ENCODE assay signal across 8 mouse cellular contexts in the genomic region with DNA sequence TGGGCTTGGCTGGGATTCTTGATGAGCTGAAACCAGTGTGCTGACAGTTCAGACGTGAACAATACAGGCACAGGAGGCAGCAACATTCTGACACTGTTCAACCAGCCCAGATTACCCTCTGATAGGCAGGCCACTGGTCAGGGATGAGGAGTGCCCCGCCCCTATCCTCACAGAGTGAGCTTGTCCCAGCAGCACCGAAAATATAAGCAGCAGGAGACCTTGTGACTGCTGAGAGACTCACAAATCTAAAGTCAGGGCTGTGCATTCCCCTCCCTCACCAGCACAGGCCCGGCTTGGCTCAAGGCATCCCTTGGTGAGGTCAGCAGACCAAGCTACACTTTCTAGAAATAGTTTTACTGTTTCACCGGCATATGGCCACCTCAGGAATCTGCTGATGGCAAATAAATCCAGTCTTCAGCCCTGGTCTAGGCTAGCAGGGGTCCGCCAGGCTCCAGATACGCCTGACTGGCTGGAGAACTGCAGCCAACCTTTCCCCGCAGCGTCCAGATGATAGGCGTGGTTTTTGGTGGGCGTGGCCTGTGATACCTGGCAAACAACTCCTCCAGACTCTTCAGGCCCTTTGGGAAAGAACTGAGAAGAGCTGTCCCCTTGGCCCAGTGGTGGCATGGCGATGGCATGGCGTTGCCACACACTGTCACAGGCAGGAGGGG.
A peak's percentile ranks its signal among the peaks of the same experiment; 100 is the strongest.
DNase-seq lines count a peak whose midpoint lies in the region; ATAC-seq and TF ChIP-seq lines count a peak whose summit lies in the region.
"Had no signal": no experiment of that assay in that cellular context is flagged by ENCODE, and none has a peak within 500 bp of the region (broad histone marks: within the 10 kb centered on the region; RNA-seq: fewer than 3 reads in every experiment).

No protein-coding gene starts in this region.

- H3K4me1 ChIP-seq in CH12.LX (ENCODE audit: control insufficient read depth in 1 of 2, insufficient read depth in 2 of 2) = peaks cover 3 to 18% of the 10 kb centered on the region in 2 experiments
- peaks cover 34% of the 10 kb centered on the region for H3K4me1 ChIP-seq in hindbrain, embryonic 12.5 days
- H3K4me1 ChIP-seq in limb, embryonic 13.5 days = peaks cover 24% of the 10 kb centered on the region

- dilution Hi-C loops in CH12.LX (cut with MboI; ENCODE audit: extremely low pct_ligation_motif_present, extremely low pct_unique_long_range_greater_than_20kb, low sequenced_read_pairs) = no loop called here

- H3K27me3 ChIP-seq in CH12.LX (replicated peaks) = peaks cover 10% of the 10 kb centered on the region
- peaks cover 3% of the 10 kb centered on the region for H3K27me3 ChIP-seq in hindbrain, embryonic 12.5 days
- peaks cover under 1% of the 10 kb centered on the region; the same call in 1 of the 2 replicates for H3K27me3 ChIP-seq in limb, embryonic 13.5 days

- H3K36me3 ChIP-seq in CH12.LX (replicated peaks in 1 of 2; ENCODE audit: control insufficient read depth in 1 of 2, insufficient read depth in 1 of 2, low read length in 1 of 2) = no peaks in the 10 kb centered on the region
- no peaks in the 10 kb centered on the region for H3K36me3 ChIP-seq in hindbrain, embryonic 12.5 days
- no peaks in the 10 kb centered on the region for H3K36me3 ChIP-seq in limb, embryonic 13.5 days

- TF ChIP-seq CTCF in CH12.LX (conservative IDR thresholded peaks at IDR 0.05 in 1 of 2, IDR thresholded peaks at IDR 0.05 in 1 of 2; ENCODE audit: low read depth in 2 of 2, low read length in 2 of 2) = no peak

- peak overlapping the region; percentile 0; the same call in 1 of the 2 replicates for H3K4me2 ChIP-seq in CH12.LX (ENCODE audit: insufficient read depth, low read depth, poor library complexity, severe bottlenecking)
- H3K4me2 ChIP-seq in hindbrain, embryonic 12.5 days (replicated peaks) = no peak overlapping the region
- H3K4me2 ChIP-seq in limb, embryonic 13.5 days (replicated peaks) = no peak overlapping the region

- TF ChIP-seq POLR2A in CH12.LX (IDR thresholded peaks at IDR 0.05; ENCODE audit: low read depth, low read length) = no peak

- in situ Hi-C loops in CH12.LX (cut with MboI; ENCODE audit: low pct_ligation_motif_present, low pct_unique_long_range_greater_than_20kb, low sequenced_read_pairs) = no loop called here

- H3K79me2 ChIP-seq in CH12.LX (replicated peaks; ENCODE audit: control insufficient read depth, extremely low read depth, insufficient read depth, poor library complexity, severe bottlenecking) = no peaks in the 10 kb centered on the region

- no peaks in the 10 kb centered on the region for H3K9me3 ChIP-seq in CH12.LX (replicated peaks; ENCODE audit: low read length)
- H3K9me3 ChIP-seq in hindbrain, embryonic 12.5 days (replicated peaks) = no peaks in the 10 kb centered on the region
- no peaks in the 10 kb centered on the region for H3K9me3 ChIP-seq in limb, embryonic 13.5 days

- 17% methylated on average over 13 of the region's 13 CpGs for WGBS in hindbrain, embryonic 12.5 days
- 15% methylated on average over 13 of the region's 13 CpGs for WGBS in limb, embryonic 13.5 days

- H3K9ac ChIP-seq in CH12.LX (ENCODE audit: insufficient read depth, low read depth) = no peak overlapping the region
- no peak overlapping the region for H3K9ac ChIP-seq in hindbrain, embryonic 12.5 days
- no peak overlapping the region for H3K9ac ChIP-seq in limb, embryonic 13.5 days
- H3K9ac ChIP-seq: liver, embryonic 14.5 days had no signal

- H3K4me3 ChIP-seq in CH12.LX (replicated peaks in 1 of 3; ENCODE audit: low read depth in 2 of 3, low read length in 2 of 3, poor library complexity in 1 of 3) = no peak overlapping the region
- H3K4me3 ChIP-seq in hindbrain, embryonic 12.5 days = no peak overlapping the region
- no peak overlapping the region for H3K4me3 ChIP-seq in limb, embryonic 13.5 days

- H3K27ac ChIP-seq in CH12.LX (ENCODE audit: insufficient read depth, low read depth) = no peak overlapping the region
- H3K27ac ChIP-seq in hindbrain, embryonic 12.5 days = no peak overlapping the region
- no peak overlapping the region; the same call in 1 of the 2 replicates for H3K27ac ChIP-seq in limb, embryonic 13.5 days
- H3K27ac ChIP-seq: liver, embryonic 14.5 days had no signal

- TF ChIP-seq RAD21 in CH12.LX (IDR thresholded peaks at IDR 0.05; ENCODE audit: low read depth, low read length) = no peak

- no peak for TF ChIP-seq EP300 in CH12.LX (IDR thresholded peaks at IDR 0.05; ENCODE audit: low read length)

- no peak for DNase-seq in CH12.LX (ENCODE audit: extremely low read depth)
- DNase-seq in WW6 (ENCODE audit: low read depth, low spot score) = peak; percentile 16
- no peak for DNase-seq in right cerebral cortex, adult 18-20 months
- DNase-seq in adrenal gland, adult 18-20 months (ENCODE audit: low spot score in 2 of 2) = no peak
- DNase-seq in adrenal gland, postnatal 14 days = no peak

- ATAC-seq in hindbrain, embryonic 12.5 days (ENCODE audit: low FRiP score) = peak; percentile 44
- ATAC-seq in limb, embryonic 13.5 days (ENCODE audit: low FRiP score, low read depth) = peak; percentile 62

TF ChIP-seq in CH12.LX, 34 proteins besides CTCF, POLR2A, EP300 and RAD21:
- no peak for TF ChIP-seq TCF12 (IDR thresholded peaks at IDR 0.05; ENCODE audit: low read depth, low read length)
- no peak for TF ChIP-seq CHD2 (IDR thresholded peaks at IDR 0.05; ENCODE audit: low read length)
- TF ChIP-seq ZKSCAN1 (IDR thresholded peaks at IDR 0.05; ENCODE audit: borderline replicate concordance, low read depth, low read length) = no peak
- TF ChIP-seq IRF4 (IDR thresholded peaks at IDR 0.05; ENCODE audit: low read depth, low read length) = no peak
- TF ChIP-seq NRF1 (IDR thresholded peaks at IDR 0.05; ENCODE audit: low read depth, low read length) = no peak
- TF ChIP-seq MYC (IDR thresholded peaks at IDR 0.05; ENCODE audit: low read depth, low read length) = no peak
- TF ChIP-seq BHLHE40 (IDR thresholded peaks at IDR 0.05; ENCODE audit: low read depth, low read length) = no peak
- no peak for TF ChIP-seq ETS1 (conservative IDR thresholded peaks at IDR 0.05; ENCODE audit: low read depth, low read length)
- TF ChIP-seq E2F4 (IDR thresholded peaks at IDR 0.05; ENCODE audit: insufficient replicate concordance, low read depth, low read length) = no peak
- no peak for TF ChIP-seq KAT2A (IDR thresholded peaks at IDR 0.05; ENCODE audit: insufficient replicate concordance, low read length)
- no peak for TF ChIP-seq USF2 (conservative IDR thresholded peaks at IDR 0.05; ENCODE audit: low read depth, low read length)
- TF ChIP-seq UBTF (IDR thresholded peaks at IDR 0.05; ENCODE audit: low read depth, low read length) = no peak
- no peak for TF ChIP-seq ZC3H11A (IDR thresholded peaks at IDR 0.05; ENCODE audit: low read depth, low read length)
- no peak for TF ChIP-seq SMC3 (IDR thresholded peaks at IDR 0.05; ENCODE audit: low read depth, low read length)
- TF ChIP-seq JUND (conservative IDR thresholded peaks at IDR 0.05; ENCODE audit: low read depth, low read length) = no peak
- no peak for TF ChIP-seq MAZ (IDR thresholded peaks at IDR 0.05; ENCODE audit: low read depth, low read length)
- TF ChIP-seq GABPA (IDR thresholded peaks at IDR 0.05; ENCODE audit: insufficient replicate concordance, low read depth, low read length) = no peak
TF ChIP-seq in CH12.LX: peak in this region for 0.
